Mouse (Mus musculus) small intestine, adult 2 months (tissue): ENCODE data around the gene Tmem8.

ENCODE experiments used
- CTCF ChIP-seq: fragments of 200-500 bp; IDR thresholded peaks from 2 replicates; pipeline ENCODE4 v1.5.1; 2012; ENCODE audit warnings: low read depth, mild to moderate bottlenecking, control low read depth, inconsistent platforms, low read length, moderate library complexity, mixed read lengths; ENCODE audit not compliant: insufficient replicate concordance, insufficient read length; ENCODE audit errors: extremely low read depth
- POLR2A ChIP-seq: fragments of 200-500 bp; IDR thresholded peaks from 2 replicates; pipeline ENCODE4 v1.6.1; 2012; ENCODE audit warnings: low read depth, mild to moderate bottlenecking, control low read depth, inconsistent platforms, low read length, moderate library complexity

DNA sequence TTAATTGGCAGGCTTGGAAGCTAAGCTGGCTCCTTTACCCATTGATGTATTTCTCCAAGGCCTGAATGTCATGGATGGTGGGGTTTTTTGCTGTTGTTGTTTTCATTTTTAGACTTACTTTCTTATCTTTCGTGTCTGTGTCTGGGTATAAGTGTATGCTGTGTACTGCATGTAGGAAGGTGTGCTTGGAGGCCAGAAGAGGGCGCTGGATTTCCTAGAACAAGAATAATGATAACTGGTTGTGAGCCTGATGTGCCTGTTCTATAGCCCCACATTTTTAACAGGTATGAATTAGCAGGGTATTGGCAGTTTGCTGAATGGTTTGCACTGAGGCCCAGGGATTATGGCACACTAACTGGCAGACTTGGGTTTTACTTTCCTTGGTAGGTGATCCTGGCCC lies 36.0 kb downstream of the Tmem8 start:
- TF ChIP-seq CTCF (no peak), POLR2A (no peak)
